30 mouse cellular contexts compared by ENCODE assay signal in genomic region chr14:58084240-58084639, GRCm38 (mm10). TPM values are rescaled to one million over a fixed set of nuclear protein-coding genes. Genes with fewer than 3 reads are reported as not detected.
A peak's percentile ranks its signal among the peaks of the same experiment; 100 is the strongest.
DNase-seq lines count a peak whose midpoint lies in the region; ATAC-seq and TF ChIP-seq lines count a peak whose summit lies in the region.
"Had no signal": no experiment of that assay in that cellular context is flagged by ENCODE, and none has a peak within 500 bp of the region (broad histone marks: within the 10 kb centered on the region; RNA-seq: fewer than 3 reads in every experiment).

No protein-coding gene starts in this region.

- H3K27ac ChIP-seq in liver, embryonic 14.5 days = no peak overlapping the region
- no peak overlapping the region for H3K27ac ChIP-seq in liver, embryonic 12.5 days
- no peak overlapping the region for H3K27ac ChIP-seq in ES-E14 (ENCODE audit: insufficient read depth, low read depth, low read length, poor library complexity, severe bottlenecking)
- no peak overlapping the region for H3K27ac ChIP-seq in stomach, postnatal 0 days (replicated peaks)
- H3K27ac ChIP-seq: gastrocnemius, adult 2 months; heart, embryonic 15.5 days; hindbrain, embryonic 14.5 days; kidney, embryonic 15.5 days; left cerebral cortex, adult 2 months; neural tube, embryonic 13.5 days had no signal

- in situ Hi-C loops in ES-E14 (cut with MboI; ENCODE audit: low sequenced_read_pairs in 2 of 2, unreplicated experiment in 2 of 2) = no loop called here

- H3K36me3 ChIP-seq in liver, embryonic 14.5 days (replicated peaks; ENCODE audit: control insufficient read depth, insufficient read depth, low read depth) = no peaks in the 10 kb centered on the region
- H3K36me3 ChIP-seq in liver, embryonic 12.5 days = no peaks in the 10 kb centered on the region
- H3K36me3 ChIP-seq in ES-E14 (ENCODE audit: control insufficient read depth, insufficient read depth, low read length, poor library complexity, severe bottlenecking) = no peaks in the 10 kb centered on the region
- no peaks in the 10 kb centered on the region for H3K36me3 ChIP-seq in stomach, postnatal 0 days (ENCODE audit: control insufficient read depth, insufficient read depth, low read length)
- H3K36me3 ChIP-seq: neural tube, embryonic 13.5 days had no signal

- 0 out of 2 replicates have a peak, but pooled peaks have one; percentile 23 for TF ChIP-seq CTCF in liver, embryonic 14.5 days (IDR thresholded peaks at IDR 0.05; ENCODE audit: low read depth)
- TF ChIP-seq CTCF in stomach, postnatal 0 days (IDR thresholded peaks at IDR 0.05; ENCODE audit: low read depth) = peak; percentile 29; the same call in 1 of the 2 replicates

- ATAC-seq in liver, embryonic 14.5 days (ENCODE audit: insufficient read depth) = no peak
- no peak for ATAC-seq in liver, embryonic 12.5 days
- ATAC-seq in stomach, postnatal 0 days (ENCODE audit: low FRiP score, low TSS enrichment) = no peak
- ATAC-seq: inflammation-experienced regulatory T-cells, adult 6 months had no signal

- peak; percentile 62 for DNase-seq in heart, adult 11 months
- DNase-seq in heart, postnatal 10 days = no peak
- DNase-seq in liver, embryonic 14.5 days (ENCODE audit: low read depth in 3 of 3, low spot score in 3 of 3) = no peak
- DNase-seq in ES-E14 (ENCODE audit: low read depth, low spot score) = no peak
- DNase-seq in stomach, postnatal 0 days (ENCODE audit: low spot score) = peak; percentile 12
- no peak for DNase-seq in left cerebral cortex, adult 9 months (ENCODE audit: low spot score in 2 of 2)
- DNase-seq: adrenal gland, adult 2 months; cerebellum, adult 2 months; gastrocnemius, adult 2 months; heart, postnatal 4 days; kidney, postnatal 4 days; layer of hippocampus, adult 9-11 months; left cerebral cortex, postnatal 4 days; liver; lung, embryonic 14.5 days; lung, postnatal 36 days; midbrain, embryonic 14.5 days; retina, postnatal 1 day; right cerebral cortex, postnatal 25 days; thymus, postnatal 25 days had no signal

- intact Hi-C loops in heart, postnatal 10 days (cut with DNase I) = no loop called here

- H3K9ac ChIP-seq in liver, embryonic 14.5 days (replicated peaks) = no peak overlapping the region
- no peak overlapping the region for H3K9ac ChIP-seq in liver, embryonic 12.5 days
- no peak overlapping the region for H3K9ac ChIP-seq in ES-E14 (ENCODE audit: insufficient read depth, low read depth, low read length, poor library complexity, severe bottlenecking)
- no peak overlapping the region for H3K9ac ChIP-seq in stomach, postnatal 0 days (ENCODE audit: low read length)
- H3K9ac ChIP-seq: heart, embryonic 15.5 days; hindbrain, embryonic 14.5 days; kidney, embryonic 15.5 days; lung, embryonic 14.5 days; neural tube, embryonic 13.5 days had no signal

- no peaks in the 10 kb centered on the region for H3K4me1 ChIP-seq in liver, embryonic 14.5 days (replicated peaks; ENCODE audit: control insufficient read depth in 2 of 2, insufficient read depth in 2 of 2, low read length in 1 of 2)
- H3K4me1 ChIP-seq in liver, embryonic 12.5 days = no peaks in the 10 kb centered on the region
- H3K4me1 ChIP-seq in ES-E14 (ENCODE audit: control insufficient read depth in 2 of 2, insufficient read depth in 2 of 2, low read length in 2 of 2, poor library complexity in 1 of 2) = peaks cover 0 to 4% of the 10 kb centered on the region in 2 experiments; a peak in 1 of 4 replicates
- H3K4me1 ChIP-seq in stomach, postnatal 0 days (replicated peaks; ENCODE audit: control insufficient read depth, insufficient read depth) = no peaks in the 10 kb centered on the region
- H3K4me1 ChIP-seq: megakaryocyte, embryonic 14.5 days had no signal

- no peaks in the 10 kb centered on the region for H3K27me3 ChIP-seq in liver, embryonic 14.5 days (ENCODE audit: control insufficient read depth, insufficient read depth, low read length)
- H3K27me3 ChIP-seq in liver, embryonic 12.5 days (replicated peaks) = peaks cover 12% of the 10 kb centered on the region; the same call in 1 of the 2 replicates
- no peaks in the 10 kb centered on the region for H3K27me3 ChIP-seq in stomach, postnatal 0 days (ENCODE audit: control insufficient read depth, insufficient read depth, low read length)
- H3K27me3 ChIP-seq: heart, embryonic 15.5 days had no signal

- H3K4me3 ChIP-seq in liver, embryonic 14.5 days (ENCODE audit: insufficient read depth in 1 of 2, low read depth in 2 of 2, low read length in 2 of 2) = no peak overlapping the region
- H3K4me3 ChIP-seq in liver, embryonic 12.5 days = no peak overlapping the region
- no peak overlapping the region for H3K4me3 ChIP-seq in ES-E14 (ENCODE audit: insufficient read depth in 1 of 2, low read depth in 1 of 2, low read length in 2 of 2, poor library complexity in 1 of 2, severe bottlenecking in 1 of 2)
- H3K4me3 ChIP-seq in stomach, postnatal 0 days (ENCODE audit: low read depth, low read length) = no peak overlapping the region
- H3K4me3 ChIP-seq: gastrocnemius, adult 2 months; heart, embryonic 15.5 days; kidney, embryonic 15.5 days; left cerebral cortex, adult 2 months; megakaryocyte, embryonic 14.5 days; myocyte; neural tube, embryonic 13.5 days had no signal

- 61% methylated on average over 3 of the region's 3 CpGs for WGBS in liver, embryonic 14.5 days (ENCODE audit: insufficient replicate concordance)
- WGBS in liver, embryonic 12.5 days (ENCODE audit: insufficient replicate concordance) = 79% methylated on average over 3 of the region's 3 CpGs
- 96% methylated on average over 3 of the region's 3 CpGs for WGBS in stomach, postnatal 0 days

- TF ChIP-seq EP300 in liver, embryonic 14.5 days (IDR thresholded peaks at IDR 0.05; ENCODE audit: low read depth) = no peak
- TF ChIP-seq EP300 in stomach, postnatal 0 days (optimal IDR thresholded peaks at IDR 0.05) = no peak

- no peak overlapping the region for H3K4me2 ChIP-seq in liver, embryonic 14.5 days (ENCODE audit: low read depth)
- no peak overlapping the region for H3K4me2 ChIP-seq in liver, embryonic 12.5 days
- no peak overlapping the region for H3K4me2 ChIP-seq in stomach, postnatal 0 days (replicated peaks; ENCODE audit: low read depth)
- H3K4me2 ChIP-seq: heart, embryonic 15.5 days; hindbrain, embryonic 14.5 days; kidney, embryonic 15.5 days; lung, embryonic 14.5 days; neural tube, embryonic 13.5 days had no signal

- H3K9me3 ChIP-seq in liver, embryonic 14.5 days (ENCODE audit: control insufficient read depth, low read length) = no peaks in the 10 kb centered on the region
- H3K9me3 ChIP-seq in liver, embryonic 12.5 days (replicated peaks) = no peaks in the 10 kb centered on the region
- H3K9me3 ChIP-seq in ES-E14 (ENCODE audit: control insufficient read depth, insufficient read depth, low read depth, low read length) = no peaks in the 10 kb centered on the region
- no peaks in the 10 kb centered on the region for H3K9me3 ChIP-seq in stomach, postnatal 0 days (ENCODE audit: control insufficient read depth, low read length)
- H3K9me3 ChIP-seq: heart, embryonic 15.5 days; kidney, embryonic 15.5 days; neural tube, embryonic 13.5 days had no signal

TF ChIP-seq in ES-E14, 5 proteins besides CTCF, POLR2A, EP300 and RAD21:
- TF ChIP-seq ZC3H11A (IDR thresholded peaks at IDR 0.05; ENCODE audit: borderline replicate concordance, low read depth, low read length) (0 out of 2 replicates have a peak, but pooled peaks have one; percentile 25), HCFC1 (IDR thresholded peaks at IDR 0.05; ENCODE audit: borderline replicate concordance, insufficient read depth, low read length) (no peak)

RNA-seq across cellular contexts. Expression of gene Fgf9, which starts 13.9 kb away (rescaled TPM):
- 10 to 100 TPM in 1 of 2 experiments, 1 to 10 TPM in 1; 5.2 to 11.0 TPM for total RNA-seq in heart, postnatal 10 days (2021)
- 0.08 and 0.10 TPM in 2 replicates for polyA plus RNA-seq in liver, embryonic 14.5 days (2012; rRNA removed)
- polyA plus RNA-seq in liver, embryonic 14.5 days (2014; fragmentation: Nextera tagmentation; extraction: Ambion mirVana) = 0.25 and 0.51 TPM in 2 replicates
- polyA plus RNA-seq in liver, embryonic 12.5 days (2016; fragmentation: Nextera tagmentation; extraction: Ambion mirVana) = 0.83 and 0.98 TPM in 2 replicates
- not detected in 2 replicates for total RNA-seq in ES-E14 (2012; rRNA removed)
- polyA plus RNA-seq in stomach, postnatal 0 days (2015; fragmentation: Nextera tagmentation; extraction: Ambion mirVana) = 5.9 and 6.3 TPM in 2 replicates
- polyA plus RNA-seq: inflammation-experienced regulatory T-cells, adult 6 months; spleen, adult 2 months had no signal

Comparison
In these comparisons a context has a peak if more than half of its experiments do, and no peak if none do; other contexts are left out.
1. DNase-seq: peak in heart, adult 11 months (single experiment) and stomach, postnatal 0 days (single experiment); none in heart, postnatal 10 days (0 of 2), liver, embryonic 14.5 days (0 of 3), ES-E14 (single experiment) and left cerebral cortex, adult 9 months (0 of 2).